Mouse (Mus musculus): ENCODE measurements around the gene Fyn. TPM values are rescaled to one million over a fixed set of nuclear protein-coding genes. Genes with fewer than 3 reads are reported as not detected.

Fyn gene
- polyA plus RNA-seq, 1 experiment from 2014 or later: 6.5 TPM

- Histone ChIP-seq H3K9ac (replicated peaks) (no peak overlapping the region), H3K4me2 (ENCODE audit: low read depth, low read length) (no peak overlapping the region)
- no peak for DNase-seq
Measured at GRCm38 (mm10) chr10:39464383-39464782, 95.7 kb downstream of the Fyn start.

GRCm38 (mm10) chr10:39467317-39467716, 98.7 kb downstream of the Fyn start:
- Histone ChIP-seq H3K4me1 (ENCODE audit: insufficient read depth) (peaks cover 5% of the 10 kb centered on the region; the same call in 1 of the 2 replicates), H3K36me3 (replicated peaks; ENCODE audit: insufficient read depth, low read length) (no peaks in the 10 kb centered on the region), H3K27ac (ENCODE audit: low read depth) (no peak overlapping the region), H3K4me2 (ENCODE audit: low read depth, low read length) (no peak overlapping the region), H3K9ac (replicated peaks) (no peak overlapping the region), H3K27me3 (ENCODE audit: insufficient read depth, low read length) (no peaks in the 10 kb centered on the region), H3K4me3 (ENCODE audit: low read depth, low read length) (no peak overlapping the region), H3K9me3 (ENCODE audit: low read length) (no peaks in the 10 kb centered on the region)
- TF ChIP-seq EP300 (IDR thresholded peaks at IDR 0.05; ENCODE audit: low read depth): no peak
- TF ChIP-seq CTCF (IDR thresholded peaks at IDR 0.05; ENCODE audit: low read depth): no peak
- DNase-seq (no peak), ATAC-seq (no peak)
- 75% methylated on average over 6 of the region's 6 CpGs for WGBS (ENCODE audit: insufficient replicate concordance)

More at GRCm38 (mm10) chr10:39464383-39464782, 95.7 kb downstream of the Fyn start:
- Histone ChIP-seq H3K27me3 (ENCODE audit: insufficient read depth, low read length) (no peaks in the 10 kb centered on the region), H3K4me3 (ENCODE audit: low read depth, low read length) (no peak overlapping the region), H3K36me3 (replicated peaks; ENCODE audit: insufficient read depth, low read length) (no peaks in the 10 kb centered on the region), H3K27ac (ENCODE audit: low read depth) (no peak overlapping the region), H3K9me3 (ENCODE audit: low read length) (no peaks in the 10 kb centered on the region), H3K4me1 (ENCODE audit: insufficient read depth) (0 out of 2 replicates have a peak, but pooled peaks cover 7% of the 10 kb centered on the region)
- TF ChIP-seq EP300 (IDR thresholded peaks at IDR 0.05; ENCODE audit: low read depth) (no peak), CTCF (IDR thresholded peaks at IDR 0.05; ENCODE audit: low read depth) (no peak)
- no peak for ATAC-seq
- 78% methylated on average over 5 of the region's 5 CpGs for WGBS (ENCODE audit: insufficient replicate concordance)

DNA sequence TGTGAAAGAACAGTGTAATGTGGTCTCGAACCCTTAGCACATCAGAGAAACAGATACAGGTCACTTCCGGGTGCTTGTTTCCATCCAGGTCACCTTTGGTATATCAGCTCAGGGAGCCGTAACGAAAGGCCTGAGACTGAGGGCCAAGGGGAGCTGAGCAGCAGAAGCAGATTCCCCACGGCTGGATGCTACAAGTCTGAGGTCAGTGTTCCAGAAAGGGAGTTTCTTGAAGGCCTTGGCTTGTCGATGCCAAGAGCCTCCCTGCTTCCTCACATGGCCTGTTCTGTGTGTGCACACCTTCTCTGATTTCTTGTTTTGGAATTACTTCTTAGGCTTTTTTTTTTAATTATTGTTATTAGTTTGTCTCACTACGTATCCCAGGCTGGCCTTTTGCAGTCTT, 99.2 kb downstream of the Fyn start:
- DNase-seq (no peak), ATAC-seq (no peak)
- no peaks in the 10 kb centered on the region for H3K27me3 ChIP-seq (ENCODE audit: insufficient read depth, low read length)
- H3K4me3 ChIP-seq (ENCODE audit: low read depth, low read length): no peak overlapping the region
- no peak overlapping the region for H3K9ac ChIP-seq (replicated peaks)
- no peak overlapping the region for H3K4me2 ChIP-seq (ENCODE audit: low read depth, low read length)
- no peak overlapping the region for H3K27ac ChIP-seq (ENCODE audit: low read depth)
- 85% methylated on average over 7 of the region's 7 CpGs for WGBS (ENCODE audit: insufficient replicate concordance)
- H3K9me3 ChIP-seq (ENCODE audit: low read length): no peaks in the 10 kb centered on the region
- peaks cover 3% of the 10 kb centered on the region; the same call in 1 of the 2 replicates for H3K4me1 ChIP-seq (ENCODE audit: insufficient read depth)
- no peaks in the 10 kb centered on the region for H3K36me3 ChIP-seq (replicated peaks; ENCODE audit: insufficient read depth, low read length)
- TF ChIP-seq EP300 (IDR thresholded peaks at IDR 0.05; ENCODE audit: low read depth) (no peak), CTCF (IDR thresholded peaks at IDR 0.05; ENCODE audit: low read depth) (no peak)

- ATAC-seq: no peak
- TF ChIP-seq EP300 (IDR thresholded peaks at IDR 0.05; ENCODE audit: low read depth): no peak
- TF ChIP-seq CTCF (IDR thresholded peaks at IDR 0.05; ENCODE audit: low read depth): no peak
- 80% methylated on average over 3 of the region's 3 CpGs for WGBS (ENCODE audit: insufficient replicate concordance)
Measured at GRCm38 (mm10) chr10:39468576-39468975, 99.9 kb downstream of the Fyn start.

GRCm38 (mm10) chr10:39469341-39469740, 100.7 kb downstream of the Fyn start:
- Histone ChIP-seq H3K27ac (ENCODE audit: low read depth) (no peak overlapping the region), H3K4me1 (ENCODE audit: insufficient read depth) (peaks cover 3% of the 10 kb centered on the region; the same call in 1 of the 2 replicates), H3K9ac (replicated peaks) (no peak overlapping the region), H3K27me3 (ENCODE audit: insufficient read depth, low read length) (no peaks in the 10 kb centered on the region), H3K9me3 (ENCODE audit: low read length) (no peaks in the 10 kb centered on the region), H3K36me3 (replicated peaks; ENCODE audit: insufficient read depth, low read length) (no peaks in the 10 kb centered on the region), H3K4me2 (ENCODE audit: low read depth, low read length) (no peak overlapping the region), H3K4me3 (ENCODE audit: low read depth, low read length) (no peak overlapping the region)
- ATAC-seq (no peak), DNase-seq (no peak)
- 45% methylated on average over 7 of the region's 7 CpGs for WGBS (ENCODE audit: insufficient replicate concordance)
- TF ChIP-seq CTCF (IDR thresholded peaks at IDR 0.05; ENCODE audit: low read depth) (no peak), EP300 (IDR thresholded peaks at IDR 0.05; ENCODE audit: low read depth) (no peak)

More at GRCm38 (mm10) chr10:39468576-39468975, 99.9 kb downstream of the Fyn start:
- Histone ChIP-seq H3K4me3 (ENCODE audit: low read depth, low read length) (no peak overlapping the region), H3K27ac (ENCODE audit: low read depth) (no peak overlapping the region), H3K4me2 (ENCODE audit: low read depth, low read length) (no peak overlapping the region), H3K4me1 (ENCODE audit: insufficient read depth) (peaks cover 3% of the 10 kb centered on the region; the same call in 1 of the 2 replicates), H3K36me3 (replicated peaks; ENCODE audit: insufficient read depth, low read length) (no peaks in the 10 kb centered on the region), H3K27me3 (ENCODE audit: insufficient read depth, low read length) (no peaks in the 10 kb centered on the region), H3K9me3 (ENCODE audit: low read length) (no peaks in the 10 kb centered on the region), H3K9ac (replicated peaks) (no peak overlapping the region)
- no peak for DNase-seq

DNA sequence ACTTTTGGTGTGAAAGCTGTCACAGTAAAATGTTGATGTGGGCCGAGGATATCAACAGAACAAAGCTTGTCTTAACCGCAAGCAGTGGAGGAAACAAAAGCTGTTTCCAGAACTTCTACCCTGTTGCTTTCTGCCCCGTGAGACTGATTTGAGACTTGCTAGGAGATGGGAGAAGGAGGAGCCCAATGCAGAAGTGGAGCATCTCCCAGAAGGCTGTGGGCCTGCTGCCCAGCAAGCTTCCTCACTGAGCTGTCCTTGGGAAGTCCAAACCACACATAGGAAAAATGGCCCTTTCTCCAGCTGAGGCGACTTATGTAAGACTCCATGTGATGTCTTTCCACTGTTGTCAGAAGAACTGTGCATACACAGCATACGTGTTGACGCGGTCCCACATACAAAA, 101.7 kb downstream of the Fyn start:
- Histone ChIP-seq H3K27ac (ENCODE audit: low read depth) (no peak overlapping the region), H3K9ac (replicated peaks) (no peak overlapping the region), H3K9me3 (ENCODE audit: low read length) (no peaks in the 10 kb centered on the region), H3K4me3 (ENCODE audit: low read depth, low read length) (no peak overlapping the region), H3K36me3 (replicated peaks; ENCODE audit: insufficient read depth, low read length) (no peaks in the 10 kb centered on the region), H3K27me3 (ENCODE audit: insufficient read depth, low read length) (no peaks in the 10 kb centered on the region), H3K4me1 (ENCODE audit: insufficient read depth) (peaks cover 3% of the 10 kb centered on the region; the same call in 1 of the 2 replicates), H3K4me2 (ENCODE audit: low read depth, low read length) (no peak overlapping the region)
- no peak for ATAC-seq
- TF ChIP-seq CTCF (IDR thresholded peaks at IDR 0.05; ENCODE audit: low read depth): no peak
- TF ChIP-seq EP300 (IDR thresholded peaks at IDR 0.05; ENCODE audit: low read depth): no peak
- WGBS (ENCODE audit: insufficient replicate concordance): 84% methylated on average over 7 of the region's 7 CpGs
- no peak for DNase-seq

All from liver, postnatal 0 days (tissue).